ENCODE assay signal across 20 mouse cellular contexts in the genomic region with DNA sequence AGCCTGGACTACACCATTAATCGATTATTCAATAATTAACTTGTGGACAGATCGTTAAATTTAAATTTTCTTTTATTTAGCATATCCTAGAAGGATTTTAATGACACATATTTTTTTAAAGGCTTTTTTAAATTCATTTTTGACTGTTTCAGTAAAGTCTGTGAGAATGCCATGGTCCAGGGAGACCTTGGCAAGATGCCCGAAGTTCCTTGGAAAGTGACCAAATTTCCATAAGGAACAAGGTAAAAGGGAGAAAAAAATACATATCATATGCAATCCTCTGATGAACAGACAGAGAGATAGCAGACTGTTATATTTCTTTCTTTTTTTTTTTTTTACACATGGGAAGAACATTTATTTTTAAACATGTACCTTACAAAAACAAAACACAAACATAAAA.
DNase-seq lines count a peak whose midpoint lies in the region; ATAC-seq and TF ChIP-seq lines count a peak whose summit lies in the region.
"Had no signal": no experiment of that assay in that cellular context is flagged by ENCODE, and none has a peak within 500 bp of the region (broad histone marks: within the 10 kb centered on the region; RNA-seq: fewer than 3 reads in every experiment).

No protein-coding gene starts in this region.

- no peaks in the 10 kb centered on the region for H3K36me3 ChIP-seq in lung, embryonic 14.5 days (ENCODE audit: insufficient read depth)
- H3K36me3 ChIP-seq: embryonic facial prominence, embryonic 12.5 days; embryonic facial prominence, embryonic 15.5 days; hindbrain, embryonic 12.5 days; hindbrain, embryonic 15.5 days had no signal

- TF ChIP-seq CTCF in lung, embryonic 14.5 days (IDR thresholded peaks at IDR 0.05; ENCODE audit: low read depth) = no peak

- no peaks in the 10 kb centered on the region for H3K27me3 ChIP-seq in lung, embryonic 14.5 days (ENCODE audit: insufficient read depth, low read length)
- H3K27me3 ChIP-seq: embryonic facial prominence, embryonic 12.5 days; embryonic facial prominence, embryonic 15.5 days; hindbrain, embryonic 12.5 days; hindbrain, embryonic 15.5 days had no signal

- H3K4me3 ChIP-seq in lung, embryonic 14.5 days (ENCODE audit: low read depth, low read length) = no peak overlapping the region
- H3K4me3 ChIP-seq: embryonic facial prominence, embryonic 12.5 days; embryonic facial prominence, embryonic 15.5 days; gastrocnemius, adult 2 months; hindbrain, embryonic 12.5 days; hindbrain, embryonic 15.5 days had no signal

- no peak for ATAC-seq in lung, embryonic 14.5 days (ENCODE audit: insufficient read depth)
- ATAC-seq: CD4-positive, CD25-positive, alpha-beta regulatory T cell, adult 4 months; forebrain, embryonic 14.5 days; forebrain, postnatal 0 days; intestine, postnatal 0 days had no signal

- H3K4me1 ChIP-seq in lung, embryonic 14.5 days (ENCODE audit: insufficient read depth) = no peaks in the 10 kb centered on the region
- H3K4me1 ChIP-seq: embryonic facial prominence, embryonic 12.5 days; embryonic facial prominence, embryonic 15.5 days; hindbrain, embryonic 12.5 days; hindbrain, embryonic 15.5 days had no signal

- 77% methylated on average over 3 of the region's 3 CpGs for WGBS in lung, embryonic 14.5 days

- no peak overlapping the region for H3K9ac ChIP-seq in lung, embryonic 14.5 days
- H3K9ac ChIP-seq: embryonic facial prominence, embryonic 12.5 days; embryonic facial prominence, embryonic 15.5 days; forebrain, postnatal 0 days; hindbrain, embryonic 12.5 days; hindbrain, embryonic 15.5 days had no signal

- H3K27ac ChIP-seq in lung, embryonic 14.5 days (ENCODE audit: low read depth) = no peak overlapping the region
- H3K27ac ChIP-seq: embryonic facial prominence, embryonic 12.5 days; embryonic facial prominence, embryonic 15.5 days; gastrocnemius, adult 2 months; hindbrain, embryonic 12.5 days; hindbrain, embryonic 15.5 days had no signal

- no peaks in the 10 kb centered on the region for H3K9me3 ChIP-seq in lung, embryonic 14.5 days (ENCODE audit: low read depth, low read length)
- H3K9me3 ChIP-seq: embryonic facial prominence, embryonic 12.5 days; embryonic facial prominence, embryonic 15.5 days; hindbrain, embryonic 12.5 days; hindbrain, embryonic 15.5 days had no signal

- peak; percentile 7 for DNase-seq in adrenal gland, postnatal 25 days
- no peak for DNase-seq in adrenal gland, adult 8-10 months
- peak; percentile 11 to 46 for DNase-seq in cerebellum, postnatal 25 days
- DNase-seq in cerebellum, adult 11-12 months = no peak
- peak; percentile 39 for DNase-seq in lung, embryonic 14.5 days
- no peak for DNase-seq in lung, adult 18-20 months
- DNase-seq: cerebellum, adult 11 months; cerebellum, adult 9-10 months; forebrain, postnatal 0 days; gastrocnemius, adult 2 months; gastrocnemius, postnatal 14 days; heart, adult 11 months had no signal

- no peak overlapping the region for H3K4me2 ChIP-seq in lung, embryonic 14.5 days
- H3K4me2 ChIP-seq: embryonic facial prominence, embryonic 12.5 days; embryonic facial prominence, embryonic 15.5 days; heart, embryonic 11.5 days; hindbrain, embryonic 12.5 days; hindbrain, embryonic 15.5 days had no signal

Comparison
In these comparisons a context has a peak if more than half of its experiments do, and no peak if none do; other contexts are left out.
1. DNase-seq: peak in adrenal gland, postnatal 25 days (single experiment), cerebellum, postnatal 25 days (2 of 2) and lung, embryonic 14.5 days (single experiment); none in adrenal gland, adult 8-10 months (single experiment), cerebellum, adult 11-12 months (single experiment) and lung, adult 18-20 months (0 of 2).